Mouse (Mus musculus) gastrocnemius, postnatal 10 days (tissue): ENCODE measurements at regions not wholly inside any gene's neighbourhood (a gene's known extent, or its start where the extent isn't known, plus 50 kb on each side); places are given as distances from the start of the nearest gene placed in this dataset.

Experiments used
- DNase-seq: peaks from one replicate; pipeline ENCODE4 v3.0.0; 2021; ENCODE audit warnings: mixed read lengths

DNA sequence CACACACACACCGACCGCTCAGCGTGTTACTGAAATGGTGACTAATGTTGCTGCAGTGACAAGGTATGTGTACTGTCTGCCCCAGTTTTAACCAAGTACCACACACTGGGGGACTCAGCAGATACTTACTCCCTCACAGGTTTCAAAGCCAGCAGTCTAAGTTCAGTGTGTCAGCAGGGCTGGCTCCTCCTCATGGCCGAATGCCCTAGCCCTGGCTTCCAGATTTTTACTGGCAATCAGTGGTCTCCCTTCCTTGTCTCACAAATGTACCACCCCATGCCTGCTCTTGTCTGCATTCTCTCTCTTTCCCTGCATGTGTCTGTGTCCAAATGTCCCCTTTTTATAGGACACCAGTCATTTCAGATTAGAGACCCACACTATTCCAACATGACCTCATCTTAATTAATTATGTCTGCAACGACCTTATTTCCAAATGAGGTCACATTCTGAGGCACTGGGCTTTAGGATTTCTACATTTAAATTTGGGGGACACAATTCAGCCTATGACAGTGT is 114.7 kb downstream of the Uri1 start:
- DNase-seq, result no peak

DNA sequence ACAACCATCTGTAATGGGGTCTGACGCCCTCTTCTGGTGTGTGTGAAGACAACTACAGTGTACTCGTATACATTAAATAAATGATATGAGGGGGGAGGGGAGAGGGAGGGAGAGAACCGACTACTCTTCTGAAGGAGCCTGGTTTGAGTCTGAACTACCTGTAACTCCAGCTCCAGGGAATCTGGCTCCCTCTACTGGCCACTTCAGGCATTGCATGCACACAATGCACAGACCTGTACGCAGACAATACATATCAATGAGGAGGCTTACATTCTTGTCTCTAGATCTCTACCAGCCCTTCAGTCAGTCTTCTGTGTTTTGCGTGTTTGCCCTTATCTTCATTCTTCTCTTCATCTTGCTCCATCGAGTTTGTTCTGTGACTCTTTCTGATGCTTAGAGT is 120.4 kb upstream of the Zfp536 start:
- no peak for DNase-seq

DNA sequence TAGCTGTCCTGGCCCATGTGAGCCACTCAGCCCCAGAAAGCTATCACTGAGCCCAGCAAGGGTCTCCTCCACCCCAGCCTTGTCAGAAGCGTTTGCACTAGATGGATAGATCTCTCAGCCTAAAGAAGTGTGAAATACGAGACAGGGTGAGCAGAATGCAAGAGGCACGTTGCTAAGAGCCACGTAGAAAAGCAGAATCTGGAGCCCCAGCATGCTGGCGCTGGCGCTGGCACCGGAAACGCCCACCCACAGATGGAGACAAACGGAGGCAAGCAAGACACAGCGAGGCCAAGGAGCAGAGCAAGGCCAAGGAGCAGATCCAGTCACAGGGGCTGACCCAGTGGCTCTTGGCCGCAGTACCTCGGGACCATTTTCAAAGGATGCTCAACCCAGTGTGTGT is 100.9 kb upstream of the Zfp536 start:
- DNase-seq, result no peak

GRCm38 (mm10) chr7:37870956-37871355 is 97.5 kb upstream of the Zfp536 start:
- DNase-seq, result no peak

DNA sequence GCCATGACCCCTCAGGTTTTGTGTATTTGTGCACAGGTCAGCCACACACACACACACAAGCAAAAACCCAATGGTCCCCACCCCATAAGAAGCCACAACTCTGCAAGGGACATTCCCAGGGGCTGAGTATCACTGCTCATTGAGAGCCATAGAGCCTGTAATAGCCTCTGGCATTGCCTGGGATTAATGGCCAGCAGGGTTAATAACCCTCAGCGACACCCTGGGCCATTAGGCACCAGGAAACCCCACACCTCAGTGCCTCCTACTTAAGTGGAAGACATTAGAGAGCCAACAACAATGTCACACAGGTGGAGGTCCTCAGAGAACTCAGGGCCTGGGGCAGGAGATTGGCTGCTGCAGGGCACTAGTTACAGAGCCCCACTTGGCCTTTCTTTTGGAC is 93.0 kb upstream of the Zfp536 start:
- DNase-seq, result no peak

DNA sequence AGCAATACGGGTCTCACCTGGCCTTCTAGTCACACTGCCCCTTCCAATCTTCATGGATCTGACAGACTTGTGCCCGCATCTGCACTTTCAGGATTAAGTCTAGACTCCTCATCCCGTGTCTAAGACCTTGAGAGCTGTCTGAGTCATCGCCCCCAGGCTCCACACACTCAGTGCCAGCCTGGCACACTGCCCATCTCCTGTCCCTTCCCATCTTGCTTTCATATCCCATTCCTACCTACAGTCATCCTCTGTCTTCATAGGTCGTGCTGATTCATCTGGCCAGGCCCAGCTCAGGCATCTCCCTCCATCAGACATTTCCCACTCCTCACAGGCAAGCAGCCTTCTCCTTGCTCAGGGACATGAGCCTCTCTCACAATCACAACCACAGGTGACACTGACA is 78.0 kb upstream of the Zfp536 start:
- no peak for DNase-seq

DNA sequence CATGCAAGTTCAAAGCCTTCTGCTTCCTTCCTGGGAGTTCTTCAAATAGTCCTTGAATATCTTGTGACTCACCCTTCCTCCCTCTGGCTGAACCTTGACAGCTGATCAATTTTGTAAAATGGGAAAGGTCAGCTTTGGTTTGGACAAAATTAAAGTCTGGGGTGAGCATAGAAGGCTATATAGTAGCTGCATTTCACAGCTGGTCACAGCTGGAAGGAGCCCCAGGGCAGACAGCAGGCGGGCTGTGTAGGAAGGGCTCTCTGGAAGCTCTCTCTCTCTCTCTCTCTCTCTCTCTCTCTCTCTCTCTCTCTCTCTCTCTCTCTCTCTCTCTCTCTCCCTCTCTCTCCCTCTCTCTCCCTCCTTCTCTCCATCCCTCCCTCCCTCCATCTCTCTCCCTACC is 71.8 kb upstream of the Zfp536 start:
- DNase-seq, result no peak

DNA sequence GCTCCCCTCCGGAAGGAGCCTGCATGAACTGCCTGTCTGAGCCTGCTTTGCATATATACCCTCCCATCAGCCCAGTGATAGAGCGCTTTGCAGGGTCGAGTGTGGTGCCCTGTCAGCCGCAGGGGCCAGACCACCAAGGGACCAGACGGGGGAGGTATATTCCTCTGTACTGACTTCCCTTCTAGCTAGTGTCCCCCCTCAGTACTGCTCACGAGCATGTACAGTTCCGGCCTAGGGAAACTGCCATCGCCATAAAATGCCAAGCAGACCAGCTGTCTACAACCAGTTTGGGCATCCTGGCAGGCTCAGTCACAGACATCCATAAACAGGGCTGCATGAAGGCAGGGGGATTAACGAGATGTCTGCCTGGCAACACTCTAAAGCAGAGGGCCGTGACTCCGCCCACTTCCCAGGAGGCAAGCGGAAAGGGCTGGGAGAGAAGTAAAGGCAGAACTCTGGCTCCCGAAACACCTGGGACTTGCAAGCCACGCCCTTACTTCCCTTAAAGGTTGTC is 68.6 kb upstream of the Zfp536 start:
- no peak for DNase-seq

DNA sequence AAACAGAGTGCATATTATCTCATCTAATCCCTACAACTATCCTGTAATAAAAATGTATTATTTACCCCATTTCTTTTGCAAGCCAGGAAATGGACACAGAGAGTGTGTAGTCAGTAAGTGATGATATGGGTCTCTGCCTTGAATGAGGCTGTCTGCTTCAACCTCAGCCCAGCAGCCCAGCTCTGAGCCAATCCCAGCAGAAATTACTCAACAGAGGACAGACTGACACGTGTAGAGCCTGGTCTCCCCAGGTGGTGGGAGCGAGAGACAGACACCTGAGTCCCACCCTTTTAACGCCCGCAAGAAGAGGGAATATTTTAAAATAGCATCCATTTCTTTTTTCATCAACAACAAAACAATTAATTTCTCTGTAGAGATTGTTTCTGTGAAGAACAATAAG is 68.1 kb upstream of the Zfp536 start:
- DNase-seq, result no peak

DNA sequence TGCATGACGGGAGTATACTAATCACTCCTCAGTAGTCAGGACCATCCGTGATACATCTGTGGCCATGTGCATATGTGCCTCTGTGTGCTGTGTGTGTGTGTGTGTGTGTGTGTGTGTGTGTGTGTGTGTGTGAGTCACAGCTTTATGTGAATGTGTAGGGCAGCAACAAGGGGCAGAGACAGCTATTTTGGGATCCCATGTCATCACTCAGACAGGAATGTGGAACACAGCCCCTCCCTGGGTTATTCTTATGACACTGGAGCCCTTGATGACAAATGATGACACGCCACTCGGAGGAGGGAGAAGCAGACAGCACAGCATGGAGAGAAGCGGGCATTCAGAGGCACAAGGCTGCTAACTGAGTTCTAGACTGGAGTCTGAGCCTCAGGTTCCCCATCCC is 64.4 kb upstream of the Zfp536 start:
- no peak for DNase-seq

- DNase-seq, result no peak
These were observed 63.9 kb upstream of the Zfp536 start for GRCm38 (mm10) chr7:37837372-37837771.

GRCm38 (mm10) chr7:37833420-37833819 is 60.0 kb upstream of the Zfp536 start:
- DNase-seq, result no peak

- no peak for DNase-seq
These were observed 58.9 kb upstream of the Zfp536 start for GRCm38 (mm10) chr7:37832322-37832721.

- peak; percentile 29 for DNase-seq
These were observed 52.3 kb upstream of the Zfp536 start for GRCm38 (mm10) chr7:37825766-37826165.
